Mouse (Mus musculus) frontal cortex, adult 2 months (tissue): Measurements from ENCODE around the gene Cd3g. TPM values are rescaled to one million over a fixed set of nuclear protein-coding genes. Genes with fewer than 3 reads are reported as not detected.

Experiments
- DNase-seq, 2 experiments: peaks; one replicate each; pipeline ENCODE4 v3.0.0; 2022; ENCODE audit warnings: low spot score in 1 of 2; ENCODE audit errors: extremely low spot score in 1 of 2
- polyA plus RNA-seq: library from polyadenylated mRNA; depleted of rRNA; stranded (reverse); fragments of >200 nt; gene quantifications from 2 replicates; pipeline ENCODE4 v1.2.3, GENCODE M21; 2012; rRNA removed

Cd3g gene
- polyA plus RNA-seq, 1 experiment = not detected

DNA sequence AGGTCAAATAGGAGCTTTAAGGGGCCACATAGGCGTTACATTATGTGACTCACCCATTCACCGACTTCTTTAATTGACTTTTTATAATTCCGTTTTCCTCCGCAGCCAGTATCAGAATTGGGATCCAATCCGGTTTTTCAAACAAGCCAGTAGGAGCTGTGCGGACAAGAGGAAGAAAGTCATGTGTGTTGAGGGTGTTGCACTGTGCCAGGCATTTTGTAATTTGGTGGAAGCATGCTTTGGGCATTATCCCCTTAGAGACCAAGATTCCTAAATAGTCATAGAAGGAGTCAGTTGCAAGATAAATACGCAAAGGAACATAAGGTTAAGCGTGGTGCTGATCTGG is 59.1 kb downstream of the Cd3g start:
- DNase-seq = peak in 1 of 2 experiments; percentile 48

DNA sequence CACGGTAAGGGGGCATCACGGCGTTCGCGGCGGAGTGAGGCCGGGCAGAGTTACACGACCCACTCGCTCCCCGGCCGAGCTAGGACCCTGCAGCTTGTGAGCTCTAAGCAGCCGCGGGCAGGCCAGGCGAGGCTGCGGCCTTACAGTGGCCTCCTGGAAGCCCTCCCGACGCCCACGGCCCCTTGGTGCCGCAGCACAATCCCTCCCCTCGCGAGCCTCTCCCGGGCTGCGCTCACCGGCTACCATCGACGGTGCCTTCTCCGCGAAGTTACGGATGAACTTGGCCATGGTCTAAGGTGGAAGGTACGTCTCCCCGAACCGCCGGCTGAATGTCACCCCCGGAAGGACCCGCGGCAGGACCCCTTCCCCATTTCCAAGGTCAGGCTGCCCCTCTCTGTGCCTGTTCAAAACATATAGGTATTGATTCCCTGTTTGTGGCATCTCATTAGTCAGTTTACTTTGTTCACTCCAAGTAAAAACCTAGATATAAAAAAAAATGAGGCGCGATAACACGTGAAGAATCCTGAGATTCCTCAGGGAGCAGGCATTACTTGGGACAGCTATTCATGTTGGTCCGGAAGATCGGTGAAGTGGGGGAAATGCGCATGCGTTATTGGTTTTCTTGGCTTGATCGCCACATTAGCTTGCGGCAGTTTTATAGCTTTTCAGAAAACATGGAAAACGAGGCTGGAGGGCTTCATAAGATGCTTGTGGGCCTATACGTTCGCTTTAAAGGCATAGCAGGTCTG is 59.7 kb downstream of the Cd3g start, which contains the start of gene Atp5l:
Atp5l (minus strand) TSS at position 369 of the 749 bp plus-strand sequence.
- DNase-seq = peak; percentile 81 to 95

- no peak for DNase-seq
Measured at GRCm38 (mm10) chr9:44919606-44920005, 60.6 kb downstream of the Cd3g start.

Other genes starting within 250 kb of the Cd3g start
- gene Phldb1, start 245.2 kb downstream of the Cd3g start, polyA plus RNA-seq = 138 and 146 TPM in 2 replicates
- 55.6 and 57.7 TPM in 2 replicates for gene Arcn1, start 212.6 kb downstream of the Cd3g start, polyA plus RNA-seq
- 90.9 and 96.6 TPM in 2 replicates for gene Ift46, start 212.5 kb downstream of the Cd3g start, polyA plus RNA-seq
- gene Tmem25, start 181.1 kb downstream of the Cd3g start, polyA plus RNA-seq = 87.8 and 89.6 TPM in 2 replicates
- gene Ttc36, start 177.4 kb downstream of the Cd3g start, polyA plus RNA-seq = 0.88 and 1.4 TPM in 2 replicates
- gene Kmt2a, start 99.1 kb downstream of the Cd3g start, polyA plus RNA-seq = 29.9 and 32.5 TPM in 2 replicates
- 723 and 788 TPM in 2 replicates for gene Atp5l, start 59.7 kb downstream of the Cd3g start, polyA plus RNA-seq
- 25.3 and 27.4 TPM in 2 replicates for gene Ube4a, start 14.8 kb downstream of the Cd3g start, polyA plus RNA-seq
- 0.06 TPM in 1 of 2 replicates, not detected in the other for gene Cd3d, start 1.4 kb upstream of the Cd3g start, polyA plus RNA-seq
- gene Cd3e, start 29.2 kb upstream of the Cd3g start, polyA plus RNA-seq = 0.08 and 0.13 TPM in 2 replicates
- 2.1 and 2.8 TPM in 2 replicates for gene Mpzl2, start 59.4 kb upstream of the Cd3g start, polyA plus RNA-seq
- gene Mpzl3, start 74.8 kb upstream of the Cd3g start, polyA plus RNA-seq = 2.0 and 2.1 TPM in 2 replicates
- 0.32 and 0.59 TPM in 2 replicates for gene Jaml, start 98.8 kb upstream of the Cd3g start, polyA plus RNA-seq
- 82.9 and 83.5 TPM in 2 replicates for gene Scn2b, start 137.4 kb upstream of the Cd3g start, polyA plus RNA-seq
- 17.4 and 32.4 TPM in 2 replicates for gene Scn4b, start 158.0 kb upstream of the Cd3g start, polyA plus RNA-seq
- gene BC049352, start 201.6 kb upstream of the Cd3g start, polyA plus RNA-seq = 2.8 and 3.1 TPM in 2 replicates
- 0.08 and 0.18 TPM in 2 replicates for gene Tmprss4, start 223.7 kb upstream of the Cd3g start, polyA plus RNA-seq